Mouse (Mus musculus) liver, embryonic 14.5 days (tissue): ENCODE results near the gene Kif5c. TPM values are rescaled to one million over a fixed set of nuclear protein-coding genes. Genes with fewer than 3 reads are reported as not detected.

Source experiments
- ATAC-seq: fragments of 200-750 bp; cut with Nextera tagmentation; 2 replicates; pipeline ENCODE4 v1.8.0; 2017; ENCODE audit warnings: moderate number of reproducible peaks, mild to moderate bottlenecking, moderate library complexity; ENCODE audit not compliant: insufficient read depth
- DNase-seq, 3 experiments: peaks; one replicate each; pipeline ENCODE4 v3.0.0-alpha.2; 2012 to 2013; ENCODE audit warnings: low read depth in 3 of 3, low spot score in 3 of 3
- H3K27ac ChIP-seq: fragments of 300-500 bp; sonication (generic); 2 replicates; pipeline ENCODE4 v1.5.1; 2014; ENCODE audit warnings: moderate library complexity, mild to moderate bottlenecking, control low read depth, inconsistent platforms
- H3K27me3 ChIP-seq: fragments of 300-500 bp; sonication (generic); 2 replicates; pipeline ENCODE4 v1.6.1; 2014; ENCODE audit warnings: mild to moderate bottlenecking, low read length, moderate library complexity; ENCODE audit not compliant: control insufficient read depth, insufficient read depth
- H3K36me3 ChIP-seq: fragments of 300-500 bp; sonication (generic); replicated peaks from 2 replicates; pipeline ENCODE4 v1.6.1; 2014; ENCODE audit warnings: low read depth; ENCODE audit not compliant: control insufficient read depth, insufficient read depth
- H3K4me1 ChIP-seq, 2 experiments: fragments of 200-500 bp in 1 of 2; fragments of 300-500 bp in 1 of 2; sonication (generic) in 1 of 2; replicated peaks; 2 replicates each; pipeline ENCODE4 v1.6.1; 2012 to 2014; ENCODE audit warnings: antibody characterized with exemption in 1 of 2, inconsistent platforms in 1 of 2, low read length in 1 of 2; ENCODE audit not compliant: control insufficient read depth in 2 of 2, insufficient read depth in 2 of 2
- H3K4me2 ChIP-seq: fragments of 300-500 bp; sonication (generic); 2 replicates; pipeline ENCODE4 v1.6.1; 2014; ENCODE audit warnings: low read depth, mild to moderate bottlenecking, control low read depth, moderate library complexity
- H3K4me3 ChIP-seq, 2 experiments: fragments of 200-500 bp in 1 of 2; fragments of 300-500 bp in 1 of 2; sonication (generic) in 1 of 2; 2 replicates each; pipeline ENCODE4 v1.5.1; 2012 to 2014; ENCODE audit warnings: low read depth in 2 of 2, low read length in 2 of 2, mild to moderate bottlenecking in 2 of 2, control low read depth in 1 of 2, inconsistent platforms in 1 of 2, moderate library complexity in 1 of 2; ENCODE audit not compliant: insufficient read depth in 1 of 2
- H3K9ac ChIP-seq: fragments of 300-500 bp; sonication (generic); replicated peaks from 2 replicates; pipeline ENCODE4 v1.6.1; 2014; ENCODE audit warnings: mild to moderate bottlenecking, control low read depth, moderate library complexity
- H3K9me3 ChIP-seq: fragments of 300-500 bp; sonication (generic); 2 replicates; pipeline ENCODE4 v1.6.1; 2016; ENCODE audit warnings: low read length, mixed read lengths; ENCODE audit not compliant: control insufficient read depth
- CTCF ChIP-seq: IDR thresholded peaks from 2 replicates; pipeline ENCODE4 v1.5.1; 2016; ENCODE audit warnings: antibody characterized with exemption, low read depth, control low read depth
- EP300 ChIP-seq: IDR thresholded peaks from 2 replicates; pipeline ENCODE4 v1.6.1; 2016; ENCODE audit warnings: antibody characterized with exemption, low read depth
- WGBS: fragments of 180-500 bp; shearing (Covaris S2); extraction: QIAGEN DNeasy Blood & Tissue Kit; methylation state at CpG from one replicate; pipeline ENCODE4 v1.1.7; 2014; ENCODE audit not compliant: insufficient replicate concordance; 5-methylcytosine and 5-hydroxymethylcytosine counted together
- polyA plus RNA-seq, 2 experiments: library from polyadenylated mRNA; depleted of rRNA in 1 of 2; stranded (reverse) in 1 of 2; unstranded in 1 of 2; fragments of >200 nt; fragmentation: Nextera tagmentation in 1 of 2; extraction: Ambion mirVana in 1 of 2; gene quantifications; 2 replicates each; pipeline versions ENCODE4 v1.2.1 to v1.2.3; 2012 to 2014

The Kif5c gene
- polyA plus RNA-seq, 2 experiments = 0.10 to 0.17 TPM

DNA sequence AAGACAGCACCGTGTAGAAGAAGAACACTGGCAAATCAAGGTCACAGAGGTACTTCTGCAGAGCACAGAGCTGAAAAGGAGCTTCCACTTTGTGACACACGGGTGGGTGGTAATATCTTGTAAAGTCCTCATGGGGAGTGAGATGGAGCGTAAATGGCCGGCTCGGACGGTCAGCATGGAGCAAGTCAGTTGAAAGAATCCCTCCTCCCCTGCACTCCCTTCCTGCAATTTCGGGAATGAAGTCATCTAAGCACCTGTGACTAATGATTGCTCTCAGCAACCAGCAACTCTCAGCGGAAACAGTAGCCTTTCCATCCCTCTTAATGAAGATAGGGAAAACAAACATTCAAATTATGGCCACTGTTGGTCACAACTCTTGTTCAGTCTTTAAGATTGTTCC is 40.9 kb downstream of the Kif5c start:
- H3K9ac ChIP-seq = no peak overlapping the region
- no peaks in the 10 kb centered on the region for H3K36me3 ChIP-seq
- DNase-seq (no peak), ATAC-seq (no peak)
- no peak overlapping the region for H3K27ac ChIP-seq
- 58% methylated on average over 8 of the region's 8 CpGs for WGBS
- no peaks in the 10 kb centered on the region for H3K4me1 ChIP-seq
- H3K27me3 ChIP-seq = no peaks in the 10 kb centered on the region
- no peaks in the 10 kb centered on the region for H3K9me3 ChIP-seq
- no peak overlapping the region for H3K4me3 ChIP-seq
- TF ChIP-seq EP300 = no peak
- TF ChIP-seq CTCF = no peak
- H3K4me2 ChIP-seq = no peak overlapping the region

DNA sequence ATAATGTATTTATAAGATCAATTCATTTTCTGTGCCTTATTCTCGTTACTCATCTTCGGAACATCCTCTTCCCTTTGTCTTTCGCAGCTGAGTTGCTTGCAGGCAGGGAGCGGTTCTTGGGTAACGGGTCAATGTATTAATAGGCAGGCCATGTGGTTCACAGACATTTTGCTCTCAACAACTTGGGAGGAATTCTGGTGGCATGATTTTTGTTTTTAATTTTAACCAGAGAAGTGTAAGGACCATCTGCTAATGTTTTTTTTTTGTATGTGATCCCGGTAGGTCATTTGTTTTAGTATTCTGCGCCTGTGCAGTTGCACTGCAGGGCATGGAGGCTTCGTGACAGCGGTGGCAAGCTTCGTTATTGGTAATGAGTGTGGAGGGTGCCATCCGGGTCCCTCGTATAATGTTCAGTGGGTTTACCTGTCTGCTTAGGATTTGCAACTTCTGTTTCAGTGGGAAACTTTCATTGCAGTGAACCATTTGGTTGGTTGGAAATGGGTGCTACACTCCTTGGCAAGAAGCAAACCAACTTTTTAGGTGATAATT is 41.4 kb downstream of the Kif5c start:
- no peak for ATAC-seq
- WGBS = 71% methylated on average over 12 of the region's 12 CpGs
- H3K27me3 ChIP-seq = no peaks in the 10 kb centered on the region
- H3K4me2 ChIP-seq = no peak overlapping the region
- no peak overlapping the region for H3K27ac ChIP-seq
- no peaks in the 10 kb centered on the region for H3K4me1 ChIP-seq
- H3K9me3 ChIP-seq = no peaks in the 10 kb centered on the region
- no peak overlapping the region for H3K4me3 ChIP-seq
- TF ChIP-seq EP300 = no peak
- no peak for TF ChIP-seq CTCF
- DNase-seq = no peak
- H3K9ac ChIP-seq = no peak overlapping the region
- H3K36me3 ChIP-seq = no peaks in the 10 kb centered on the region

- no peak for DNase-seq
- no peaks in the 10 kb centered on the region for H3K4me1 ChIP-seq
- no peak for ATAC-seq
- H3K27ac ChIP-seq = no peak overlapping the region
- H3K9me3 ChIP-seq = no peaks in the 10 kb centered on the region
- no peak overlapping the region for H3K4me3 ChIP-seq
- H3K36me3 ChIP-seq = no peaks in the 10 kb centered on the region
- no peak overlapping the region for H3K4me2 ChIP-seq
- no peak overlapping the region for H3K9ac ChIP-seq
- H3K27me3 ChIP-seq = no peaks in the 10 kb centered on the region
- no peak for TF ChIP-seq CTCF
These were observed 42.2 kb downstream of the Kif5c start for GRCm38 (mm10) chr2:49661348-49661747.

GRCm38 (mm10) chr2:49661872-49662271 is 42.8 kb downstream of the Kif5c start:
- no peak for ATAC-seq
- no peak overlapping the region for H3K9ac ChIP-seq
- H3K4me3 ChIP-seq = no peak overlapping the region
- no peaks in the 10 kb centered on the region for H3K9me3 ChIP-seq
- 69% methylated on average over 3 of the region's 3 CpGs for WGBS
- no peak for TF ChIP-seq EP300
- TF ChIP-seq CTCF = no peak
- no peak overlapping the region for H3K27ac ChIP-seq
- no peaks in the 10 kb centered on the region for H3K4me1 ChIP-seq
- no peak for DNase-seq
- H3K27me3 ChIP-seq = no peaks in the 10 kb centered on the region
- H3K36me3 ChIP-seq = no peaks in the 10 kb centered on the region
- H3K4me2 ChIP-seq = no peak overlapping the region

DNA sequence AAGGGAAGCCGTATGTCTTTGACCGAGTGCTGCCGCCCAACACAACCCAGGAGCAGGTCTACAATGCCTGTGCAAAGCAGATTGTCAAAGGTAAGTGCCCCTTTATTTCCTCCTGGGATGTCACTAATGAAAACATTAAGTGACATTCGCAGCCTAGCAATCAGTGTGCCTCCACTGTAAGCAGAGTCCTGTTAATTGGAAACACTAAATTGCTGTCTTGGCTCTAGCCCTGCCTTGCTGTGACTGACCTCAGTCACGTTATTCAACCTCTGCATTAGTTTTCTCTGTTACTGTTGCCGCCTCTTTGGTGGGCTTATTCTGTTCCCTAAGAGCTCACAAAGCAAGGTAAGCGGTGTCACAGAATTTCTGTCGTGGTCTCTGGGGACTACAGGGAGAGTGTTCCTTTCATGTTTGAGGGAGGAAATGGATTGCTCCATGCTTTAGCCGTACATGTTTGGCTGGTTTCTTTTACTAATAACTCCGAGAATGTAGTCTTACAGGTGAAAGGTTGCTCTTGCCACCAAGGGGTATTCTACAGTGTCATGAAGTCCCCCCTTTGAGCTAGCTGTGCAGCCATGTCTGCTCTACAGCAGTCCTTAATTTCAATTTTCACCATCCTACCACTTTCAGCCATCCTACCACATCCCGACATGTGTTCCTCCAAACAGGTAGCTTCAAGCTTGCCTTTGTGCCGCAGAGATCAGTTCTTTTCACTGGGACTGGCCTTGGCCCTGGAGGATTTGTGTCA is 52.8 kb downstream of the Kif5c start:
- no peaks in the 10 kb centered on the region for H3K36me3 ChIP-seq
- no peak for ATAC-seq
- H3K9ac ChIP-seq = no peak overlapping the region
- no peak overlapping the region for H3K4me2 ChIP-seq
- no peak for DNase-seq
- no peaks in the 10 kb centered on the region for H3K4me1 ChIP-seq
- no peaks in the 10 kb centered on the region for H3K27me3 ChIP-seq
- TF ChIP-seq EP300 (no peak), CTCF (no peak)
- H3K9me3 ChIP-seq = no peaks in the 10 kb centered on the region
- H3K4me3 ChIP-seq = no peak overlapping the region
- no peak overlapping the region for H3K27ac ChIP-seq
- 63% methylated on average over 12 of the region's 12 CpGs for WGBS
